Mouse (Mus musculus) cerebellum, adult 2 months (tissue): Measurements from ENCODE around the gene Gpr107. TPM values are rescaled to one million over a fixed set of nuclear protein-coding genes. Genes with fewer than 3 reads are reported as not detected.

Experiments used
- DNase-seq, 2 experiments: peaks; one replicate each; pipeline ENCODE4 v3.0.0; 2021
- H3K27ac ChIP-seq: fragments of 200-500 bp; 2 replicates; pipeline ENCODE4 v1.5.1; 2012; ENCODE audit warnings: low read length, control low read depth, inconsistent platforms; ENCODE audit not compliant: insufficient read depth
- H3K27me3 ChIP-seq: fragments of 200-500 bp; 2 replicates; pipeline ENCODE4 v1.6.1; 2012; ENCODE audit warnings: inconsistent platforms, mild to moderate bottlenecking, low read length, moderate library complexity; ENCODE audit not compliant: control insufficient read depth, insufficient read depth
- H3K4me1 ChIP-seq: fragments of 200-500 bp; 2 replicates; pipeline ENCODE4 v1.6.1; 2011; ENCODE audit warnings: low read length; ENCODE audit not compliant: control insufficient read depth, insufficient read depth
- H3K4me3 ChIP-seq: fragments of 200-500 bp; replicated peaks from 2 replicates; pipeline ENCODE3; 2011; ENCODE audit warnings: mild to moderate bottlenecking, low read depth, low read length, control low read depth; ENCODE audit not compliant: insufficient read depth
- CTCF ChIP-seq: fragments of 200-500 bp; IDR thresholded peaks from 2 replicates; pipeline ENCODE4 v1.5.1; 2011; ENCODE audit warnings: low read depth, mild to moderate bottlenecking, control low read depth, low read length, moderate library complexity, borderline replicate concordance; ENCODE audit not compliant: insufficient read depth
- POLR2A ChIP-seq: fragments of 200-500 bp; IDR thresholded peaks from 2 replicates; pipeline ENCODE4 v1.6.1; 2011; ENCODE audit warnings: low read length, control low read depth, borderline replicate concordance; ENCODE audit not compliant: insufficient read depth
- WGBS: fragments of 180-500 bp; shearing (Covaris S2); methylation state at CpG from one replicate; pipeline ENCODE4 v1.1.7; 2018; 5-methylcytosine and 5-hydroxymethylcytosine counted together
- polyA plus RNA-seq: library from polyadenylated mRNA; depleted of rRNA; stranded (reverse); fragments of >200 nt; gene quantifications from 2 replicates; pipeline ENCODE4 v1.2.3, GENCODE M21; 2012

Gpr107 gene
- polyA plus RNA-seq, 1 experiment: 30.0 TPM

- WGBS: 65% methylated on average over 7 of the region's 7 CpGs
- TF ChIP-seq CTCF (no peak), POLR2A (no peak)
- no peak for DNase-seq
- H3K27me3 ChIP-seq: no peaks in the 10 kb centered on the region
- no peak overlapping the region for H3K4me3 ChIP-seq
- peaks cover 58% of the 10 kb centered on the region for H3K4me1 ChIP-seq
- no peak overlapping the region for H3K27ac ChIP-seq
Measured at GRCm38 (mm10) chr2:31121131-31121693, 30.9 kb upstream of the Gpr107 start.

GRCm38 (mm10) chr2:31122806-31123205 is 29.3 kb upstream of the Gpr107 start:
- DNase-seq: no peak
- WGBS: 64% methylated on average over 5 of the region's 5 CpGs
- TF ChIP-seq POLR2A: no peak
- H3K4me1 ChIP-seq: peaks cover 55% of the 10 kb centered on the region
- no peak overlapping the region for H3K27ac ChIP-seq
- H3K27me3 ChIP-seq: no peaks in the 10 kb centered on the region
- no peak overlapping the region for H3K4me3 ChIP-seq

DNA sequence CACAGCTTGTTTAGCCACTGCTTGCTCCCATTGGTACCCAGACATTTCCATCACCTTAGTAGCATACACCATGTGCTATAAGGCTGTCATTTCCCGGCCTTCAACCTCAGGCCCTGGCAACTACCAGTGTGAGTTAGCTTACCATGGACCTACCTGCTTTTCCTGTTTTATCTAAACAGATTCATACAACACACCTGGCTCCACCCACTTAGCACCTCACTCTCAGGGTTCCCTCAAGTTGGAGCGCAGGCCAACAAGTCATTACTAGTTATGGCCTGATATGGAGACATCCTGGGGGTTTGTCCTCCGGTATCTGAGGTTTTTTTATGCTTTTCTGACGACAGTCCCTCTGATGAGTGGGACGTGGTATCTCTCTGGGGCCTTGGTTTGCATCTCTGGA is 28.6 kb upstream of the Gpr107 start:
- WGBS: 40% methylated on average over 5 of the region's 5 CpGs
- Histone ChIP-seq H3K27ac (0 out of 2 replicates have a peak overlapping the region, but pooled peaks have one; percentile 17), H3K27me3 (no peaks in the 10 kb centered on the region), H3K4me3 (no peak overlapping the region), H3K4me1 (peaks cover 57% of the 10 kb centered on the region)
- peak in 1 of 2 experiments; percentile 21 for DNase-seq
- no peak for TF ChIP-seq CTCF
- no peak for TF ChIP-seq POLR2A

DNA sequence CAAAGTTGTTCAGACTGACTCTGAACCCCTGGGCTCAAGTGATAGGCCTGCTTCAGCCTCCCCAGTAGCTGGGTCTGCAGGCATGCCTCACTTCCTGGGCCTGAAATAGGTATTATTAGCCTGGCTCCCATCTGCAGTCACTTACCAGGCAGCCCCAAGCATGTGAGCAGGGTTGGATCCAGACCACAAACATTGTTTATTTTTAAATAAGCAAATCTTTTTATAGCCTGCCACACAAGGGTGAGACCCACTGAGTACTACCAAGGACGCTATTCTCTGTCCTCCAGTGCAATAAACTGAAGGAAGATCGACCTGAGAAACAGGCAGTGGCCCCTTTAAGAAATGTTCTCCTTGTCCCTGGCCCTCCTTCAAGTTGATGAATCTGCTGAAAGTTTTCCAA is 27.4 kb upstream of the Gpr107 start:
- no peaks in the 10 kb centered on the region for H3K27me3 ChIP-seq
- 2% methylated on average over 2 of the region's 2 CpGs for WGBS
- no peak for DNase-seq
- peak overlapping the region; percentile 73; the same call in 1 of the 2 replicates for H3K27ac ChIP-seq
- TF ChIP-seq CTCF (no peak), POLR2A (no peak)
- no peak overlapping the region for H3K4me3 ChIP-seq
- peaks cover 59% of the 10 kb centered on the region for H3K4me1 ChIP-seq

- Histone ChIP-seq H3K27me3 (no peaks in the 10 kb centered on the region), H3K4me3 (no peak overlapping the region), H3K27ac (no peak overlapping the region), H3K4me1 (peaks cover 60% of the 10 kb centered on the region)
- 25% methylated on average over 7 of the region's 7 CpGs for WGBS
- TF ChIP-seq CTCF (no peak), POLR2A (no peak)
- DNase-seq: peak in 1 of 2 experiments; percentile 24
Measured at GRCm38 (mm10) chr2:31125156-31125555, 27.0 kb upstream of the Gpr107 start.

- Histone ChIP-seq H3K4me1 (peaks cover 67% of the 10 kb centered on the region), H3K4me3 (no peak overlapping the region), H3K27ac (peak overlapping the region; percentile 12; the same call in 1 of the 2 replicates), H3K27me3 (no peaks in the 10 kb centered on the region)
- no peak for TF ChIP-seq CTCF
- no peak for TF ChIP-seq POLR2A
- peak in 1 of 2 experiments; percentile 35 for DNase-seq
- 28% methylated on average over 9 of the region's 9 CpGs for WGBS
Measured at GRCm38 (mm10) chr2:31126048-31126447, 26.1 kb upstream of the Gpr107 start.

GRCm38 (mm10) chr2:31127219-31127618 is 24.9 kb upstream of the Gpr107 start:
- Histone ChIP-seq H3K4me3 (peak overlapping the region; percentile 2), H3K4me1 (peaks cover 71% of the 10 kb centered on the region), H3K27ac (peak overlapping the region; percentile 23; the same call in 1 of the 2 replicates), H3K27me3 (no peaks in the 10 kb centered on the region)
- TF ChIP-seq POLR2A (no peak), CTCF (no peak)
- 15% methylated on average over 7 of the region's 7 CpGs for WGBS
- peak in 1 of 2 experiments; percentile 38 for DNase-seq

DNA sequence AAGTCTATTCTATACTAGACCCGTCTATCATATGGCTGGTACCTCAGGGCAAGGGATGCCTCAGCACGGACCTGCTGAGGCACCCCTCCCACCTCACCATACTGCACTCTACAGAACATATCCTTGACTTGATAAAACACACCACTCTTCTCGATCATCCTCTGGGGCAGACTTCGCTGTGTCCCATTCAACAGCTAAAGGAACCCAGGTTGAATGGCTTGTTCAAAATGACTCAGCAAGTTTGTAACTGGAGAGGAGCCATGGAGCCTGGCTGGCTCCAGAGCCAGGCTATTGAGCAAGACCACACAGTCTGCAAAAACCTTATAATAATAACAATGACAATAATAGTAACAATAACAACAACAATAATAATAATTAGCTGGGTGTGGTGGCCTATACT is 24.2 kb upstream of the Gpr107 start:
- Histone ChIP-seq H3K4me1 (peaks cover 78% of the 10 kb centered on the region), H3K27ac (peak overlapping the region; percentile 59), H3K4me3 (no peak overlapping the region), H3K27me3 (no peaks in the 10 kb centered on the region)
- TF ChIP-seq POLR2A (no peak), CTCF (no peak)
- 16% methylated on average over 4 of the region's 4 CpGs for WGBS
- DNase-seq: peak in 1 of 2 experiments; percentile 35
